Mouse (Mus musculus): ENCODE results near the gene Idh2. TPM values are rescaled to one million over a fixed set of nuclear protein-coding genes. Genes with fewer than 3 reads are reported as not detected.

Gene Idh2
- polyA plus RNA-seq, 1 experiment = 3.8 TPM

DNA sequence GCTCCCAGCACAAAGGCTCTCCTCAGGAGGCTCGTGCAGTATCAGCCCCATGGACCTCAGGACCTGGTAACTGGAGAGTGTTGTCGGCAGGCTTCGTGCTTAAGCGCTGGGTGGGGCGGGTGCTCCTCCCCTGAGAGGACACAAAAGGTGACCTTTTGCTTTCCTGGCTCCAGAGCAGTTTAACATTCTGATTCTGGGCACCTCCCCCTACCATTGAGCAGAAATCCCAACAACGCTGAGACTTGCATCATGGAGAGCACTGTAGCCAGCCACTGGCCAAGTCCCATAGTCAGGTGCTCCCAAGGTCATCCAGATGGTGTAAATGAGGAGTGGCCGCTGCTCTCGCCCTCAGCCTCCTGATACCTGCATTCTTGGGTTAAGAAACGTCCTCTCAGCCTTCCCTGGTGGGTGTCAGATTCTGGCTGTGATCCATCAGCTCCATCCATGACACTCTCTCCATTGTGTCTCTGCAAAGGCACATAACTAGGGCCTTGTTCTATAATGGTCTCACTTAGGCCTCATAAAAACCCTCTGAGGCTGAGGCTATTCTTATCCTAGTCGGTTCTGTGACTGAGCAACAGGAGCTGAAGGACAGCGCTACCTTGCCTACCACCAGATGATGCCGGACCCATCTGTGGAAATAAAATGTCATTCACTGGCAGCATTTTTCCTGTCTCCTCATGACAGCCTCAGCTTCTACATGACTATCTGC lies 15.3 kb upstream of the Idh2 start:
- H3K36me3 ChIP-seq (ENCODE audit: control insufficient read depth) = no peaks in the 10 kb centered on the region
- H3K4me1 ChIP-seq (ENCODE audit: control insufficient read depth) = peaks cover 34% of the 10 kb centered on the region
- no peaks in the 10 kb centered on the region for H3K27me3 ChIP-seq (ENCODE audit: control insufficient read depth)
- no peak for TF ChIP-seq GATA1 (IDR thresholded peaks at IDR 0.05; ENCODE audit: low read length)
- no peak for TF ChIP-seq TAL1 (IDR thresholded peaks at IDR 0.05; ENCODE audit: low read length)
- H3K4me3 ChIP-seq (replicated peaks) = no peak overlapping the region
- no peaks in the 10 kb centered on the region for H3K9me3 ChIP-seq (ENCODE audit: control insufficient read depth, low read length)

- peaks cover 26% of the 10 kb centered on the region for H3K4me1 ChIP-seq (ENCODE audit: control insufficient read depth)
- H3K36me3 ChIP-seq (ENCODE audit: control insufficient read depth) = no peaks in the 10 kb centered on the region
- TF ChIP-seq GATA1 (IDR thresholded peaks at IDR 0.05; ENCODE audit: low read length) (no peak), TAL1 (IDR thresholded peaks at IDR 0.05; ENCODE audit: low read length) (no peak)
- no peaks in the 10 kb centered on the region for H3K27me3 ChIP-seq (ENCODE audit: control insufficient read depth)
- H3K9me3 ChIP-seq (ENCODE audit: control insufficient read depth, low read length) = no peaks in the 10 kb centered on the region
- no peak overlapping the region for H3K4me3 ChIP-seq (replicated peaks)
These were observed 14.1 kb upstream of the Idh2 start for GRCm38 (mm10) chr7:80129278-80129677.

DNA sequence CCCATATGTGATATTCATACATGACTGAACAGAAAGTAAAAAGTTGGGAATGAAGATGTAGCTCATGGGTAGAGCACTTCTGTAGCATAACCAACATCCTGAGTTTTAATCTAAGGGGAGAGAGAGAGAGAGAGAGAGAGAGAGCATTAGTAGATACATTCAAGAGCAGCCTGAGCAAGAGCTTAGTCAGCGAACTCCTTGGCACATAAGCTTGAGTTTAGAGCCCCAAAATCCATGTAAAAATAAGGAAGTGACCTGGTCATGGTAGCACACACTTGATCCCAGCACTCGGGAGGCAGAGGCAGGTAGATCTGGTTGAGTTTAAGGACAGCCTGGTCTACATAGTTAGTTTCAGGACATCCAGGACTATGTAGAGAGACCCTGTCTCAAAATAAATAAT lies 8.5 kb upstream of the Idh2 start:
- no peak overlapping the region for H3K4me3 ChIP-seq (replicated peaks)
- H3K4me1 ChIP-seq (ENCODE audit: control insufficient read depth) = peaks cover 15% of the 10 kb centered on the region
- H3K36me3 ChIP-seq (ENCODE audit: control insufficient read depth) = no peaks in the 10 kb centered on the region
- no peaks in the 10 kb centered on the region for H3K9me3 ChIP-seq (ENCODE audit: control insufficient read depth, low read length)
- TF ChIP-seq TAL1 (IDR thresholded peaks at IDR 0.05; ENCODE audit: low read length) = no peak
- no peak for TF ChIP-seq GATA1 (IDR thresholded peaks at IDR 0.05; ENCODE audit: low read length)
- no peaks in the 10 kb centered on the region for H3K27me3 ChIP-seq (ENCODE audit: control insufficient read depth)

DNA sequence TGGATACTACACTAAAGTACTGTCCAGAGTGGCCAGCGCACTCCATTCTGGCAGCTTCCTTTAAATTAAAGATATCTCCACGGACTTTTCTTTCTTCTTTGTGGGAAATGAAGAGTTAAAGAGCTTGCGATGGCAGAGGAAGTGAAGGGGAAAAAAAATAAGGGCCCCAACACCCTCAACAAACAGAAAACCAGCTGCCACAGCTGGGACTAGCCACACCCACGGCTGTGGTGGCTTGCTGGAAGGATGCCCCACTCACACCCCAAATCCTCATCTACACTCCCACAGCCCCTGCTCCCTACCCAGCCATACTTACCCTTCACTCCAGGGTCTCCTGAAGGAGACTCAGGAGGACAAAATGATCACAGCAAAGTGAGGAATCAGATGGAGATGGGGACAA lies 7.9 kb upstream of the Idh2 start:
- Histone ChIP-seq H3K9me3 (ENCODE audit: control insufficient read depth, low read length) (no peaks in the 10 kb centered on the region), H3K4me3 (replicated peaks) (no peak overlapping the region), H3K27me3 (ENCODE audit: control insufficient read depth) (no peaks in the 10 kb centered on the region), H3K36me3 (ENCODE audit: control insufficient read depth) (no peaks in the 10 kb centered on the region), H3K4me1 (ENCODE audit: control insufficient read depth) (peaks cover 15% of the 10 kb centered on the region)
- TF ChIP-seq TAL1 (IDR thresholded peaks at IDR 0.05; ENCODE audit: low read length) (no peak), GATA1 (IDR thresholded peaks at IDR 0.05; ENCODE audit: low read length) (no peak)

- peaks cover 9% of the 10 kb centered on the region for H3K4me1 ChIP-seq (ENCODE audit: control insufficient read depth)
- TF ChIP-seq TAL1 (IDR thresholded peaks at IDR 0.05; ENCODE audit: low read length) (no peak), GATA1 (IDR thresholded peaks at IDR 0.05; ENCODE audit: low read length) (no peak)
- no peak overlapping the region for H3K4me3 ChIP-seq (replicated peaks)
- H3K36me3 ChIP-seq (ENCODE audit: control insufficient read depth) = no peaks in the 10 kb centered on the region
- H3K27me3 ChIP-seq (ENCODE audit: control insufficient read depth) = no peaks in the 10 kb centered on the region
- H3K9me3 ChIP-seq (ENCODE audit: control insufficient read depth, low read length) = no peaks in the 10 kb centered on the region
These were observed 5.9 kb upstream of the Idh2 start for GRCm38 (mm10) chr7:80121083-80121482.

- no peak for TF ChIP-seq TAL1 (IDR thresholded peaks at IDR 0.05; ENCODE audit: low read length)
- no peak for TF ChIP-seq GATA1 (IDR thresholded peaks at IDR 0.05; ENCODE audit: low read length)
- Histone ChIP-seq H3K27me3 (ENCODE audit: control insufficient read depth) (no peaks in the 10 kb centered on the region), H3K4me1 (ENCODE audit: control insufficient read depth) (peaks cover 28% of the 10 kb centered on the region), H3K9me3 (ENCODE audit: control insufficient read depth, low read length) (no peaks in the 10 kb centered on the region), H3K36me3 (ENCODE audit: control insufficient read depth) (no peaks in the 10 kb centered on the region), H3K4me3 (replicated peaks) (no peak overlapping the region)
These were observed 4.0 kb upstream of the Idh2 start for GRCm38 (mm10) chr7:80119198-80119597.

DNA sequence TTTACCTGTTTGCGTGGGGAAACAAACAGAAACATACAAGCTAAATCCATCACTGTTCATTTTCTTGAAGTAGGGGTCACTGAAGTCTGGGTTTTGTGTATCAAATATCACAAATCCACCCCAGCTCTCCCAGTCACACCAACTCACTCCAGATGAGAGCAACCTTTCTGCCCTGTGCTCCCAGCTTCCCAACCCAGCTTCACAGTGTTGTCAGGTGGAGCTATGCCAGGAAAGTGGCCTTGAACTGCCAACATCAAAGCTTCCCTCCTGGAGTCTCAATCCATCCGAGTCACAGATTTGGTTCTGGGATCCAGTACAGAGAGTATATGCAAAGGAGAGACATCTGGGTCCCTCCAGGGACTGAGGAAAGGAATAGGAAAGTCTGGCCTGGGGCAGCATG lies 966 bp upstream of the Idh2 start:
- Histone ChIP-seq H3K36me3 (ENCODE audit: control insufficient read depth) (no peaks in the 10 kb centered on the region), H3K4me3 (replicated peaks) (no peak overlapping the region), H3K9me3 (ENCODE audit: control insufficient read depth, low read length) (no peaks in the 10 kb centered on the region), H3K4me1 (ENCODE audit: control insufficient read depth) (peaks cover 45% of the 10 kb centered on the region), H3K27me3 (ENCODE audit: control insufficient read depth) (no peaks in the 10 kb centered on the region)
- no peak for TF ChIP-seq TAL1 (IDR thresholded peaks at IDR 0.05; ENCODE audit: low read length)
- TF ChIP-seq GATA1 (IDR thresholded peaks at IDR 0.05; ENCODE audit: low read length) = no peak

- H3K9me3 ChIP-seq (ENCODE audit: control insufficient read depth, low read length) = no peaks in the 10 kb centered on the region
- H3K4me3 ChIP-seq (replicated peaks) = peak overlapping the region; percentile 82
- no peaks in the 10 kb centered on the region for H3K36me3 ChIP-seq (ENCODE audit: control insufficient read depth)
- TF ChIP-seq TAL1 (IDR thresholded peaks at IDR 0.05; ENCODE audit: low read length) (no peak), GATA1 (IDR thresholded peaks at IDR 0.05; ENCODE audit: low read length) (no peak)
- H3K27me3 ChIP-seq (ENCODE audit: control insufficient read depth) = no peaks in the 10 kb centered on the region
- H3K4me1 ChIP-seq (ENCODE audit: control insufficient read depth) = peaks cover 54% of the 10 kb centered on the region
These were observed 555 bp downstream of the Idh2 start for GRCm38 (mm10) chr7:80114451-80115223.

DNA sequence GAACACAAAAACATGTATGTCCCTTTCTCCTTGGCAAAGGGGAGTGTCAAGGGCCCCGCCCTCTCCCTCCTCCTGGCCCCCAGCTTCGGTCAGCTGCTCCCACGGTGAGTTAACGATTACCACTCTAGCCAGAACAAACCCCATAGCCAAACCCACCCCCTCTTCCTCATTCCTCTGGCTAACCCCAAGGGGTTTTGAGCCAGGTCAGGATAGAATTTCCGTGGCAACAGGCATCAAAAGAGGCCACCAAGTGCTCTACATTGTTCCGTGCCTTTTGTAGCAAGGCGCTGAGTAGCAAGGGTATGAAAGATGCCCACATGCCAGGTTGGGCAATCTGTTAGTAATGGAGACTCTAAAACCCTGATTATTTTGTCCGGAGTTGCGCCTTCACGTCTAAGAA lies 1.2 kb downstream of the Idh2 start:
- Histone ChIP-seq H3K36me3 (ENCODE audit: control insufficient read depth) (no peaks in the 10 kb centered on the region), H3K27me3 (ENCODE audit: control insufficient read depth) (no peaks in the 10 kb centered on the region), H3K4me1 (ENCODE audit: control insufficient read depth) (peaks cover 58% of the 10 kb centered on the region), H3K4me3 (replicated peaks) (peak overlapping the region; percentile 82), H3K9me3 (ENCODE audit: control insufficient read depth, low read length) (no peaks in the 10 kb centered on the region)
- TF ChIP-seq GATA1 (IDR thresholded peaks at IDR 0.05; ENCODE audit: low read length) (no peak), TAL1 (IDR thresholded peaks at IDR 0.05; ENCODE audit: low read length) (no peak)
